Mouse (Mus musculus) ES-CJ7 (cell line): ENCODE data around the gene 4930539E08Rik.

ENCODE experiments used
- DNase-seq: peaks from one replicate; pipeline ENCODE4 v3.0.0; 2011; ENCODE audit warnings: low read depth, low spot score

4930539E08Rik gene

DNA sequence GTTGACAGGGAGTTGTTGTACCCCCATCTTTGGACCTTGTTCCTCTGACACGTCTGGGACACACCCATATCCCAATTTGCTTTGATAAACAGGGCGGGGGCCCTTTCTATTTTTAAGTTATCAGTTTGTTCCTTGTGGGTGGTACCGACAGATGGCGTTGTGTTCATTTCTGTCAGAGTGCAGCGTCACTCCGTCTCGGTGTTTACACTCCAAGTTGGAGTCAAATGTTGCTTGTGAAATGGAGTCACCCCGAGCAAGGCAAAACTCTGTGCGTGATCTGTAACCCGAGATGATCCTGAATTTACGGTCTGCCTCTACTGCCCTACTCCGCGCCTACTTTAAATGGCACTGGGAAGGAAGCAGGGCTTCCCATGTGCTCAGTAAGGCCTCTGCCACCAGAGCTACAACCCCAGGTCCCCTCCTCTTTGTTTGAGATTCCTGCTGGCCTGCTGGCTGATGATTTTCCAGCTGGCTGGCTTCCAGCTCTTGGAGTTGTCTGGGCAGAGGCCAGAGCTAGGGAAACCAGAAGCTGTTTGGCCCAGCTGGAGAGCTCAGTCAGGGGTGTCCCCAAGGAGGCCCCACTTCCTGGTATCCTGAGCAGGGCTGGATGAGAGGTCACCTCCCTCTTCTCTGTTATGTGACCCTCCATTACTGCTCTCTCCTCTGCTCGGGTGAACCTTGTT lies 15.4 kb upstream of the 4930539E08Rik start:
- peak; percentile 79 for DNase-seq

DNA sequence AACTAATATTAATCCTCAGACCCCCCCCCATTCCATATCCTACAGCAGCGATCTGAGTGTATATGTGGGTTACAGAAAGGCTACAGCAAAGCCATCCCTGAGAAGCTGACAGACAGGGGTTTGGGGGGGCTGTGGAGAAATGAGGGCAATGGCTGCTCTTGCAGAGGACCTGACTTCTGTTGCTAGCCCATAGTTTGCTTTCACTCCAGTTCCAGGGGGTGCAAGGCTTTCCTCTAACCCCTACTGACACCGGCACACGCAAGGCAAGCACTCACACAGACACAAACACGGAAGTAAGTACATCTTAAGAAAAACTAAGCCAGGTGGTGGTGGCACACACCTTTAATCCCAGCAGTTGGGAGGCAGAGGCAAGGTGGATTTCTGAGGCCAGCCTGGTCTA lies 14.2 kb upstream of the 4930539E08Rik start:
- DNase-seq: no peak

DNA sequence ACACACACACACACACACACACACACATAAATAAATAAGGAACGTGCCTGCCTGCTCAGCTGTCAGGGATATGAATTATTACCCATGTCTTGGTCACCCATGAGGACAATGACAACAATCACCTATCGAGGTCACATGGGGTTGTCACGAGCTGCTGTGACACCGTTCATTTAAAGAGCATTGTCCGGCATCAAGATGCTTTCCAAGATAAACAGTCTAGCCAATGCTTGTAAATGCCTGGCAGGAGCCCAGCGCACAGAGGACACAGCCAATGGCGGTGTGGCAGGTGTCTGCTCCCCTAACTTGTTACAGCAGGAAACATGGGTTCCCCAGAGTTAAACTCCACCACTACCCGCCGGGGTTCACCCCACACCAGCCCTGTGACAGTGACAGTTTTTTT lies 12.9 kb upstream of the 4930539E08Rik start:
- DNase-seq: no peak

DNA sequence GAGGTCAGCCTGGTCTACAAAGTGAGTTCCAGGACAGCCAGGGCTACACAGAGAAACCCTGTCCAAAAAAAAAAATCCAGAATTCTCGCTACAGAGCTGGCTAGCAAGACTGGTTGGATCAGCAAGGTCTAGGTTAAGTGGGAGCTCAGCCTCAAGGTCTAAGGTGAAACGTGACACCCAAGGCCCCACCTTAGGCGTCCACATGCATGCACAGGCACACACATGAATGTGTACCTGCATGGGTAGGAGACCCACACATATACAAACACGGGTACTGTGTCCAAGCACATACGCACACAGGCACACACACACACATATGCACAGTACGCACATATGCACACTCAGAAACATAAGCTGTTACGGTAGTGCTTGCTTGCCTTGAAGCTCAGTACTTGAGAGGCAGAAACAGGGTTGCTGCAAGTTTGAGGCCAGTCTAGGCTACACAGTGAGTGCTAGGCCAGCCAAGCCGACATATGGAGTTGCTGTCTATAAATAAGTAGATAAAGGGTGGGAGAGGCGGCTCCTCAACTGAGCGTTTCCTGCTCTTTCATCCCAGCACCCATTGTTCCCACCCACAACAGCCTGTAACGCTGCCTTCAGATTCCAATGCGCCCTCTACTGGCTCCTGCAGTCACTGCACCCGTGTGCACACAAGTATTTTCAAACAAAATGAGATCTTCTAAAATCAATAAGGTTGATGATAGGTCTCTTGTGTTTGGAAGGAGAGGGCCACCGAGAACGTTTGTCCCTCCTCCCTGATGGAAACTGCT lies 11.9 kb upstream of the 4930539E08Rik start:
- peak; percentile 91 for DNase-seq

DNA sequence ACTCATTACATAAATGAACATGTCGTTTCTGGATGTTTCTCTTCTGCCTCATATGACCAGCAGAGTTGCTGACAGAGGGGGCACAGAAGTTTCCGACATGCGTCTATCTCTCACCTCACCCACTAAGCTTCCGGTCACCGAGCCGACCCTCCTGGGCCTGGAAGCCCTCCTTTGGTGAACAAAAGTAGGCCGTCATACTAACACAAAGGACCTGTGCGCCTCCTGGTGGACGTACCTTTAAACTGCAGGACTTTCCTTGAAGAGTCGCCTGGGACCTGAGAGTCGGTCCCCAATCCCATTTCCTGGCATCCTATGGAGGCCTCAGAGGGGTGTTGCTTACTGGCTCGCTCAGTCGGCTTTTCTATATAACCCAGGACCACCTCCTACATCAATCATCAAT lies 11.3 kb upstream of the 4930539E08Rik start:
- DNase-seq: peak; percentile 90

DNA sequence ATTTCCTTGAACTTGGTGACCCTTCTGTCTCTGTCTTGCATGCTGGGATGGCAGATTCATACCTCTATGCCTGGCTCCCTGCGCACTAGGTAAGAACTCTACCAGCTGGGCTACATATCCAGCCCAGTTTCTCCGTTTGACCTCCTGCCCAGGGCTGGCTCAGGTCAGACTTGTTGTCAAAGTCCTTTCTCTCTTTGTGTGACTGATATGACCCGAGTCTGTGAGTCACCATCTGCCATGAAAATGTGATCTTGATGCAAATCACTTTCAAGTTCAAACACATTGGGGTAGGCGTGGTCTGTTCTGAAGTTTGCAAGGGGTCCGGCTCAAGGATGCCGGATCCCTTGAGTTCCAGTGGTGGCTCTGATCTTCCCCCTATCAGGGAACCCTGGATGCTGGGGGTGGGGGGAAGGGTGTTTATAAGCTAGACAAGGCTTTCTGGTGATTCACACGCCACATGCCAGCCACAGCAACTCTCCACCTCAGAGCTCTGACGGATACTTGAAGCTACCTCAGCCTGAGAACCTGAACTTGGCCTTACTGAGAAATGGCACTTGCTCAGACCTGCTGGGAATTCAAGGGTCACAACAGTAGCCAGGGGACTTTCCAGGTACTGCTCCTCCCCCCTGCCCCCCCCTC lies 10.0 kb upstream of the 4930539E08Rik start:
- DNase-seq: no peak

DNA sequence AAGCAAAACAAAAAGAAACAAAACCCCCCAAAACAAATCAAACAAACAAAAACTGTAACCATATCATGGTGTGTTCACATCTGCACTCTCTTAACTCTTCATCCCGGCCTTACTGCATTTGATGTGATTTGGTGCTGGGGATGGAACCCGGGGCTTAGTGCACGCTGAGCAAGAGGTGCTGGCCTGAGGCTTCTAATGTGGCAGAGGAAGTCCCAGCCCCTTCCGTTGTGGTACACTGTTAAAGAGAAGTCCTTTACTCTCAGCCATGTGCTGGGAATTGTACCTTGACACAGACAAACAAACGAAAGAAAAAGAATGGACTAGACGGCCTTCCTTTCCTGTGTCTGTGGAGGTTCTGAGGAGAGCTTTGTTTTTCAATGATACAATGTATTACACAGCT lies 7.0 kb upstream of the 4930539E08Rik start:
- DNase-seq: no peak

DNA sequence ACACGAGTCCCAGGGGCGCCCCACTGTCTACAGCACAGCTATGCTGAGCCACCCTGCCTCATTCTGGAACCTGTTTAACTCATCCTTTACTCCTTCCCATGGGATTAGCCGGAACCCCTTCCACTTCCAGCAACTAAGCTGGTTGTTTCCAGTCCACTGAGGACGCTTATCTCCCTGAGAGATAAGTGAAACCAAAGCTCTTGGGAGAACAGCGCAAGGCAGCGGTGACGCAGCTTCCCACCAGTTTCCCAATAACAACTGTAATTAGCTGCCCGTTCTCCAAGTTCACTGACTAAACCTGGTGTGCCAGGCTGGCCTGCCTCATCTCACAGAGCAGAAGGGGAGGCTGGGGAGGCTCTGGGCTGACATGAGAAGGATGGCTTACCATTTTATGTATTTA lies 6.0 kb upstream of the 4930539E08Rik start:
- DNase-seq: no peak

DNA sequence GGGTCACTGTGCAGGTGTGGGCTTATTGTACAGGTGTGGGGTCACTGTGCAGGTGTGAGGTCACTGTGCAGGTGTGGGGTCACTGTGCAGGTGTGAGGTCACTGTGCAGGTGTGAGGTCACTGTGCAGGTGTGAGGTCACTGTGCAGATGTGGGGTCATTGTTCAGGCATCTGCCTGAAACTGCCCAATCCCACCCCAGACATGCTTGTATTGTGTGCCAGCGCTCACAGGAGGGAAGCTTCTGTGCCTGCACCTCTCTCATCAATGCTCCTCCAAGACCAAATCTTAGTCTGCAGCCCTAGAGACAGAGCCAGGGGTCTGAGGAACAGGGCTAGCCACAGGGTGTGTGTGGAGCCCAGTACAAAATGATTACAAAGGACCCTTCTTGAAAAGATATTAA lies 1.4 kb upstream of the 4930539E08Rik start:
- no peak for DNase-seq

DNA sequence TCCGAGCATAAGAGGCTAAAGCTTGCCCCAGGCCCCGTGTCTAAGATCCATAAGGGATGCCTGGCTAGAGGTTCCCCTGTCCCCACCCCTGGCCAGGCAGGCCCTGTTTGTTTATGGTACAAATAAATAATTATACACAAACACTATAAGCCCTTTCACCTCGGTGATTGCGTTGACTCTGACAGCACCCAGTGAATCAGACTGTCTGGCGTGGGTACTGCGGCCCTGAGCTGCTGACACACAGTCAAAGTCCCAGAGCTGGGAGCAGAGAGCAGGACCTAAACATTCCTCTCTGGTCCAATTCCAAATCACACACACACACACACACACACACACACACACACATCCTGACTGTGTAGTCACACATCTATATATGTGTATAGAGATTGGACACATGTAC lies 1.2 kb downstream of the 4930539E08Rik start:
- no peak for DNase-seq

DNA sequence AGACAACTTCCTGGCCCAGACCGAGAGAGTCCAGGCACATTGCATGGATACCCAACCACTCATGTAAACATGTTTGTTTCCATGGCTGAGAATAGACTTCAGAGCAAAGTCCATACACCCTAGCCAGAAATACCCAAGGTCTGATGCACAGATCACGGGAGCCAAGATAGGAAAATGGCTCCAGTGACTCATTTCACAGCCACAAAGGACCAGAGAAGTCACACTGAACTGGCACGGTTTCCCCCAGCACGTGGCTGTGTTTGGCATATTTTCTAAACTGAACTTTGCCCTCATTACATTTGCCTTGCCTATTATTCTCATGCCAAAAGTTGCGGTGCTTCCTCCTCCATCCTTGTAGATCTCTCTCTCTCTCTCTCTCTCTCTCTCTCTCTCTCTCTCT lies 1.9 kb downstream of the 4930539E08Rik start:
- no peak for DNase-seq

DNA sequence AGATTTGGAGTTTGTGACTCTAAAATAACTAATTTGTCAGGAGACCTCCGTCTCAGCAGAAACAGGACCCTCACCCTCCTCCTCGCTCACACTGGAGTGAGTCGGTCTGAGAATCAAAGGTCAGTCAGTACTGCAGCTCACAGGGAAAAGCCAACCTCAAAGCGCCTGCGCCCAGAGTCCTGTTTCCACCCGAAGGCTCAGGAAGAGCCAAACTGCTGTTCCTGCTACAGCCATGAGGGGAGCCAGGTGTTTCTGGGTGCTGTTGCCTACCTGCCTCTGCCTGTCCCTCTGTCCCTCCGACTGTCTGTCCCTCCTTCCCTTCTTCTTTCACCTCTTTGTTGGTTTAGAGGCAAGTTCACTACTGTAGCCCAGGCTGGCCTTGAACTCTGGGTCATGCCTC lies 5.0 kb downstream of the 4930539E08Rik start:
- peak; percentile 70 for DNase-seq

DNA sequence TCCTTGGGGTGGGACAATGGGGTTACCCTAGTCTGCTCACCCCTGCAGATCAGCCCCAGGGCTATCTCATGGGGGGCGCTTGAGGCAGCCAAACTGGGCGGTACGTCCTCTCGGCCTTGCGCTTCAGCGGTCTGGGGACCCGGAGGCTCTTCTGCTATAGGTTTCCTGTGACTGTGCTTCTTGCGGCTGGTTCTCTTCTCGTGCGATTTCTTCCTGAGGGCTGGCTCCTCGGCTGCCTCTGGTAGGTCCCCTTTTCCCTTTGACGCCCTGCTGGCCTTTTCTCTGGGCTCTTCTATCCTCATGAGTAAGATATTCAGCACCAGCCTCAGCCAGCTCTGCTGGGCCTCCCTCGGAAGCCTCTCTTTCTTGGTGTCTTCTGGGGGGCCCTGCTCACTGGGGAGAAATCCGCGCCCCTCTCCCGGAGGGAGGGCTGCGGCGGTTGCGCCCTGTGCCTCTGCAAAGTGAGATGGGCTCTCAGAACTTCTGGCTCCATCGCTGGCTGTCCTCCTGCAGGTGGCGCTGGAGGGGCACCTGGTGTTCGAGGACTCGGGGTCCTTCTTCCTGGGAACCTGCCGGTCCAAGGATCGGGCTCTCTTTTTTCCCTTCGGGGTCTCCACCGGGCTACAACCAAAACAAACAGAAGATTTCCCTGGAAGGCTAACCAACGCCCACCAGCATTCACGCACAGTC lies 5.7 kb downstream of the 4930539E08Rik start:
- DNase-seq: peak; percentile 77

DNA sequence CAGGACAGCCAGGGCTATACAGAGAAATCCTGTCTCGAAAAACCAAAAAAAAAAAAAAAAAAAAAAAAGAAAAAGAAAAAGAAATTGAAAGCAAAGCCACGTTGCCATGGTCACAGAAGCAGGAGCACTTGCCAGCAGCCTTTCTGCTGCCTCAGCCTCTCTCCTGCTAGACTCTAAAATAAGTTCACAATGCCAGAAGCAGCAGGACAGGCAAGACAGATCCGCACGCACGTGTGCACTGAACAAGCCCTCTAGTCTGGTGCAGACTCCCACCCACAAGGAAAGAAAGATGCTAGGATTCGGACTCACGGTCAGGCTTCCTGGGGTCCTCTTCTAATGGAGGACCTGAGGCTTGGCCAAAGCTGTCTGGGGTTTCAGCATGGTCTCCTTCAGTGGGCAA lies 7.2 kb downstream of the 4930539E08Rik start:
- DNase-seq: no peak

DNA sequence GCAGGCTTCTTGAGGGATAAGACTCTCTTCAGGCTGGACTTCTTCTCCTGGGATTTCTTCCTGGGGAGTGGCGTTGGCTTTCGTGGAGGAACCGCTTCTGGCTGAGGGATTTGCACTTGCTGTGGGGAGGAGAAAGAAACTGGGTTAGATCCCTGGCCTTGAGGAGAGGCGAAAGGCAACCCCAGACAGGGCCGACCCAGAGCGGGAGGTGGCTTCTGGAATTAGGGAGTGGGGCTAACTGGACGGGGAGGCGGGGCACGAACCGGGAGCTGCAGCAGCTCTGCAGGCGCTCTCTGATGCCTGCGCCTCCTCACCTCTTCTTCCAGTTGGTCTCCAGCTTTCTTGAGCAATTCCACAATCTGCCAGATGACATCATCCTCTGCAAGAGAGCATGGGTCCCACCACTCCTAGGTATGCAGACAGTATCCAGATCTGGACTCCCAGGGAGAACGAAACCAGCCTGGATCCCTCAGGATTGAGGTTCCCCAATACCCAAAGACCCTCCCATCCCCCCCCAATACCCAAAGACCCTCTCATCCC lies 9.7 kb downstream of the 4930539E08Rik start:
- DNase-seq: no peak

DNA sequence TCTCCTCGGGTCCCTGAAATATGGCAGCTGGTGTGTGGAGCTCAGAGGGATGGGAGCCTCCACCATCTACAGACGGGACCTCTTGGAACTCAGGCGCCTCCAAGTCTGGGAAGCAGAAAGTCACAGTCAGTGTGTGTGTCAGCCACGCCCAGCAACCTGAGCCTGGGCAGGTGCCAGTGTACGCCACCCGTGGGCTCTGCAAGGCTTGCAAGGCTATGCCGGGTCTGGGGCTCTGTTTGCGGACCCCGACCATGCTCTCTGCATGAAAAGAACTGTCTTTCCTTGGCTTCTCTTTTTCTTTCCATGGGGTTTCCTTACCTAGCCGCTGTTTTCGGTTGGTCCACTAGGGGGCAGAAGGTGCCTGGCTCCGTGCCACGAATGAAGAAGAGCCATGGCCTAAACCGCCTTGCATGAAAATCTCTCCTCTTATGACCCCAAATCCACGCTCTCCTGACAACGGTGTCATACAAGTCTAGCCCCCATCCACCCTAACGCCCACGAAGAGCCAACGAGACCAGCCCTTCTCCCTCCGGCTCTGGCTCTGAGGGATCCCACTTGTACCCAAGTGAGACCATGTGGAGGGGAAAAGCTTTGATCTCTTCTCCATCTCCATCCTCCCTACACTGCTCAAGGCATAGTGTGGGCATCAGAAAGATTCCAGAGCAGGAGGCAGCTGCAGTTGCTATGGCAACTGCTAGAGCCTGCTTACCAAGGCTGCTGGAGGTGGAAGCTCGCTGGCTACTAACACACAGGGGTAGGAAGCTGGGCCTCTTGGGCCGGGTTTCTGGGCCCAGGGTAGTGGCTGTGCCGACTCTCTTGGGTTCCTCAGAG lies 10.4 kb downstream of the 4930539E08Rik start:
- peak; percentile 76 for DNase-seq

DNA sequence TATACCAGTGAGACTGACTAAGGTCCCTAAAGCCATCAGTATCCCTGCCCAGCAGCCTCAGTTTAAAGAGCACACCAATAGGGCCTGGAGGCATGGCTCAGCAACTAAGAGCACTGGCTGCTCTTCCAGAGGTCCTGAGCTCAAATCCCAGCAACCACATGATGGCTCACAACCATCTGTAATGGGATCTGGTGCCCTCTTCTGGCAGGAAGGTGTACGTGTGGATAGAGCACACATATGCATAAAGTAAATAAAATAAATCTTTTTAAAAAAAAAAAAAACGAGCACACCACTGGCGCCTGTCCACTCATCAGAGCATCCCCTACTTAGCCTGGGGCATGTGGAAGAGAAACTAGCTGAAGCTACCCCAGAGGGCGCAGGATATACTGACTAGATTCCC lies 13.6 kb downstream of the 4930539E08Rik start:
- DNase-seq: no peak

DNA sequence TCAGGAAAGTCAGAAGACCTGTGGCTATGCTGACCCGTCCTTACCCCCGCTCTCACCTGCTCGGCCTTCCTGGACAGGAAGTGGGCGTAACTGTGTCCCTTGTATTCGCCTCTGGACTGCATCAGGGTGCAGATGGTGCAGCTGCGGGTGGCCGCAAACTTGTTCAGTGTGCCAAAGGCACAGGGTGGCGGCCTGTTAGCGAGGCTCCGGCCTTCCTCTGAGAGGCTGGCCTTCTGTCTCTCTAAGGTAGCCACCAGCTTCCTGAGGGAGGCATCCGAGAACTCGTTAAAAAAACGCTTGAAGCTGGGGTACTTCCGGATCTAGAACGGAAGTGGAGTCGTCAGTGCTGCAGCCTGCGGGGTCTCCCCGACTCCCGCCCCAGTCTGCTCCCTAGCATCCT lies 15.7 kb downstream of the 4930539E08Rik start:
- DNase-seq: no peak

DNA sequence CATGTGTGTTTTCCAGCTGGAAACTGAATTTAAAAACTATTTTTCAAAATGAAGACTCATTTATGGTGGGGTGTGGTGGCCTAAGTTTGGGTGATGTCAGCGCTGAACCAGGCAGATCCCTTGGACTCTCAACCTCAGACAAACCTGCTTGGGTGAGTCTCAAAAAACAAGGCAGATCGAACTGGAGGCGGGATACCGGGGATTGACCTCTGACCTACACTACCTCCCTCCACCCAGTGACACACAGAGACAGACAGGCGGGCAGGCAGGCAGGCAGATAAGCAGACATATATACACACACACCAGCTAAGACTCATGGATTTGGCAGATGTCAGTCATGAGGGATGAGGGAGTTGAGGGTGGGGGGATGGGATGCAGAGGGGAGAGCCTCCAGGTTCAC lies 16.9 kb downstream of the 4930539E08Rik start:
- DNase-seq: peak; percentile 54

DNA sequence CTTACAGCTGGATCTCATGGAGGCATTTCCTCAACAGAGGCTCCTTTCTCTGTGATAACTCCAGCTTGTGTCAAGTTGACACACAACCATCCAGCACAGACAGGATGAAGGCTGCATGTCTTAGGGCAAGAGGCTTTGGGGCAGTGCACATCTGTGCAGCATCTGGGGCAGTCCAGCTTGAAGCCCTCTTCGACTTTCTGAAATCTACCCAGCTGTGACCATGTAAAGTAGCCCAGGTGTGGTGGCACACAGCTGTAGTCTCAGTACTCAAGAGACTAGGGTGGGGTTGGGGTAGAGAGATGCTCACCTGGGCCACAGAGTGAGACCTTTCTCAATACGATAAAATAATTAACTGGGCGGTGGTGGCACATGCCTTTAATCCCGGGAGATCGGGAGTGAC lies 17.3 kb downstream of the 4930539E08Rik start:
- no peak for DNase-seq
